Mouse (Mus musculus): ENCODE results near the gene Mmp11.
A peak's percentile ranks its signal among the peaks of the same experiment; 100 is the strongest.

DNA sequence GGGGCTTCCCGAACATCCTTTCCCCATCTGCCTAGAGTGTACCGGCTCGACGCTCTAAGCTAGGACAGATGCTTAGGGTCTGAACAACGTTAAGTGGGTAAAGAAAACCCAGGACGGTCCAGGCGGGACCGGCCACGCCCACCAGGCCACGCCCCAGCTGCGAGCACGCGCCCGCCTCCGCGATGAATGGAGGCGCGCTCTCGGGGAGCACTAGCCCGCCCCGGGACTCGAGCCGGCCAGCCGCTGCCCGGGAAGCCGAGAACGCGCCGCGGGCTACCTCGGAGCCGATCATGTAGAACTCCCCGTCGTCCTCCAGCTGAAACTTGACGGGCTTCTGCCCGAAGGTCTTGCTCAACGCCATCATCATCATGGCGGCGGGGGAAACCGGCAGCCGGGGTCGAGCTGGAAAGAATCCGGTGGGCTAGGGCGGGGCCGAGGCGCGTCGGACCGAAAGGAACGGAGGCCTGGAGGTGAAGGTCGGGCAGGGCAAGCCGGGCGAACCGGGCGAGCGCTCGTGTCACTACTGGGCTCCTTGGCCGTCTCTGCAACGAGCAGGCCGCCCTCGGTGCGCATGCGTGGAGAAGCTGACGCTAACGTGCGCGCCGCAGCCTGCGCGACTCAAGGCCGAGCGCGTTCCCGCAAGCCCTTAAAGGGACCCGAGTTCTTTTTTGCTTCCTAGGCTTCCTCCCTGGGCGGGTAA, 15.1 kb downstream of the Mmp11 start, which contains the start of gene Smarcb1:
- TF ChIP-seq CTCF (IDR thresholded peaks at IDR 0.05; ENCODE audit: borderline replicate concordance, control insufficient read depth, extremely low read depth, insufficient read depth, low read length, poor library complexity) (0 out of 2 replicates have a peak, but pooled peaks have one; percentile 13), POLR2A (IDR thresholded peaks at IDR 0.05; ENCODE audit: control insufficient read depth, extremely low read depth, insufficient read depth, low read length, poor library complexity) (peak; percentile 49)
